Mouse (Mus musculus): Measurements from ENCODE around the gene Pard3. TPM values are rescaled to one million over a fixed set of nuclear protein-coding genes. Genes with fewer than 3 reads are reported as not detected.
A peak's percentile ranks its signal among the peaks of the same experiment; 100 is the strongest.

Gene Pard3
- polyA plus RNA-seq, 1 experiment from 2014 or later = 30.9 TPM

DNA sequence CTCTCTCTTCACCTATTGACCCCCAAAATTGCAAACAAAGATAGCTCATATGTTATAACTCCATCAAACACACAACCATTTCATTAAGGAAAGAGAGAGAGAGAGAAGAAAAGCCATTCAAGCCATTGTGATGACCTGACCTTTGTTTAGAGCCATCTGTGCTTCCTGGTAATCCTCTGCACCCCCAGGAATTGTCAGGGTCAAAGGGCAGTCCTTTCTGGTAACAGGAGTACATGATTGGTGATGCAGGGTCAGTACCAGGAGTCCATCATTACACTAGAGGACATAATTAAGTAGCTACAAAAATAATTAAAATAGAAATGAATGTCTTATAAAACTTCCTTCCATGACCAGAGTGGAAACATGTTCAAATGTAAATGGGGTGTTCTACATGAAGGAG is 493.9 kb downstream of the Pard3 start:
- H3K9ac ChIP-seq (ENCODE audit: low read depth, low read length) = no peak overlapping the region
- H3K36me3 ChIP-seq (ENCODE audit: control insufficient read depth, insufficient read depth, low read length) = no peaks in the 10 kb centered on the region
- H3K9me3 ChIP-seq (ENCODE audit: control insufficient read depth, low read length) = no peaks in the 10 kb centered on the region
- H3K27me3 ChIP-seq (ENCODE audit: control insufficient read depth, insufficient read depth, low read length) = no peaks in the 10 kb centered on the region
- H3K4me1 ChIP-seq (replicated peaks; ENCODE audit: control insufficient read depth, insufficient read depth, low read length) = no peaks in the 10 kb centered on the region
- H3K4me2 ChIP-seq (replicated peaks; ENCODE audit: low read depth, low read length) = no peak overlapping the region
- H3K4me3 ChIP-seq (ENCODE audit: low read depth, low read length) = no peak overlapping the region
- DNase-seq (ENCODE audit: low spot score) (peak; percentile 54), ATAC-seq (ENCODE audit: low FRiP score) (no peak)
- H3K27ac ChIP-seq (ENCODE audit: low read depth, low read length) = no peak overlapping the region

DNA sequence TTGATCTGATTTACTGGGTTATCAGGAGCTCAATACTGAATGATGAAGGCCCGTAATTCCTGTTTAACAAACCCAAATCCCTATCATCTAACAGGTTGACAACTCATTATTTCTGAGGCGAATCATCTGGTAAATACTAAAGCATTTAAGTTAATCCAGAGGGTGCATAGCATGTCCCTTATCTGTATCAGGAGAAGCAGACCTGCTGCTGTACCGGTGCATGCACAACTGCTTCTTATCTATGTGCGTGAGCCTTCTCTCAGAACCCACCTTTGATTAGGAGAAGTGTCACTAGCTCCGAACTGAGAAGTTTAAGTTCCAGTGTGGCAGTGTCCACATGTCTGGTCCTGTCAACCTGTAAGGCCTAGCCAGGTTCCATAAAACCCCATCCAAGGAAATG is 499.9 kb downstream of the Pard3 start:
- Histone ChIP-seq H3K4me2 (replicated peaks; ENCODE audit: low read depth, low read length) (no peak overlapping the region), H3K9me3 (ENCODE audit: control insufficient read depth, low read length) (no peaks in the 10 kb centered on the region), H3K4me3 (ENCODE audit: low read depth, low read length) (no peak overlapping the region), H3K27ac (ENCODE audit: low read depth, low read length) (no peak overlapping the region), H3K4me1 (replicated peaks; ENCODE audit: control insufficient read depth, insufficient read depth, low read length) (peaks cover 3% of the 10 kb centered on the region), H3K36me3 (ENCODE audit: control insufficient read depth, insufficient read depth, low read length) (no peaks in the 10 kb centered on the region), H3K9ac (ENCODE audit: low read depth, low read length) (no peak overlapping the region), H3K27me3 (ENCODE audit: control insufficient read depth, insufficient read depth, low read length) (no peaks in the 10 kb centered on the region)
- 94% methylated on average over 5 of the region's 5 CpGs for WGBS
- DNase-seq (ENCODE audit: low spot score) = no peak
- ATAC-seq (ENCODE audit: low FRiP score) = no peak

DNA sequence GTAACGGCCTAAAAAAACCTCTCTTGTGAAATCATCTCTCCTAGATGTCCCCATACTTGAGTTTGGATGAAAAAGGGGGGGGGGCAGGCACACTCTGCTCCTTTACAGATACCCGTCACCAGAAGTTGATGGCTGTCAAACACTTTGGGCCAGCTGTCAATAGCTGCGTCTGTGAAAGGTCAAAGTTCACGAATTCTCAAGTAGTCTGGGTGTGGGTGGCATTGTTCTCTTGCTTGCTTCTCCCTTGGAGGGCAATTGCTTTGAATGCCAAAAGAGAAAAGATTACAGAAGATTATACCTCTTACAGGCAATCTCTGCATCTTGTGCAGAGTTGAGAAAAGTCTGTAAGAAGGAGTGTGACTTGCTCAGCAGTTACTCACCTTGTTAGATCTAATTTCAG is 500.7 kb downstream of the Pard3 start:
- Histone ChIP-seq H3K9ac (ENCODE audit: low read depth, low read length) (no peak overlapping the region), H3K36me3 (ENCODE audit: control insufficient read depth, insufficient read depth, low read length) (no peaks in the 10 kb centered on the region), H3K27me3 (ENCODE audit: control insufficient read depth, insufficient read depth, low read length) (no peaks in the 10 kb centered on the region), H3K9me3 (ENCODE audit: control insufficient read depth, low read length) (no peaks in the 10 kb centered on the region), H3K4me1 (replicated peaks; ENCODE audit: control insufficient read depth, insufficient read depth, low read length) (peaks cover 3% of the 10 kb centered on the region), H3K27ac (ENCODE audit: low read depth, low read length) (no peak overlapping the region), H3K4me3 (ENCODE audit: low read depth, low read length) (no peak overlapping the region), H3K4me2 (replicated peaks; ENCODE audit: low read depth, low read length) (no peak overlapping the region)
- WGBS = 32% methylated on average over 4 of the region's 4 CpGs
- ATAC-seq (ENCODE audit: low FRiP score) (no peak), DNase-seq (ENCODE audit: low spot score) (no peak)

DNA sequence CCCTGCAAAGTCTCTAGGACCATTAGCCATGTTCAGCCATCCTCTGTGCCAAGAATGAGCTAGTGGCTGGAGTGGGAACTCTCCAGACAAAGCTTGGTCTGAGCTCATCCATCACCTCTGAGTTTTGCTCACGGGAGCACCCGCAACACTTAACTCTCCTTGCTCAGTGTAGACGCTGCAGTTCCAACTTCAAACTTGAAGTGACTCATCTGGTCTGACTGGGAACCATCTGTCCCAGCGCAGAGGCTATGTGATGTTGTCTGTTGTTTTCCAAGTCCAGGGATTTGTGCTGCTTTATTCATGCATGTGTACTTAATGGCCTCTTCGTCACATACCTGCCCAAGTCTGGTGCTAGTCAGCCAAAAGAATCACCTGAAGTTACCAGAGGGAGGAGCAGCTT is 505.5 kb downstream of the Pard3 start:
- DNase-seq (ENCODE audit: low spot score) (no peak), ATAC-seq (ENCODE audit: low FRiP score) (no peak)
- H3K4me1 ChIP-seq (replicated peaks; ENCODE audit: control insufficient read depth, insufficient read depth, low read length) = peaks cover 3% of the 10 kb centered on the region
- no peak overlapping the region for H3K4me2 ChIP-seq (replicated peaks; ENCODE audit: low read depth, low read length)
- H3K9ac ChIP-seq (ENCODE audit: low read depth, low read length) = no peak overlapping the region
- H3K27ac ChIP-seq (ENCODE audit: low read depth, low read length) = no peak overlapping the region
- H3K27me3 ChIP-seq (ENCODE audit: control insufficient read depth, insufficient read depth, low read length) = no peaks in the 10 kb centered on the region
- no peaks in the 10 kb centered on the region for H3K36me3 ChIP-seq (ENCODE audit: control insufficient read depth, insufficient read depth, low read length)
- WGBS = 81% methylated on average over 5 of the region's 5 CpGs
- no peak overlapping the region for H3K4me3 ChIP-seq (ENCODE audit: low read depth, low read length)
- no peaks in the 10 kb centered on the region for H3K9me3 ChIP-seq (ENCODE audit: control insufficient read depth, low read length)

DNA sequence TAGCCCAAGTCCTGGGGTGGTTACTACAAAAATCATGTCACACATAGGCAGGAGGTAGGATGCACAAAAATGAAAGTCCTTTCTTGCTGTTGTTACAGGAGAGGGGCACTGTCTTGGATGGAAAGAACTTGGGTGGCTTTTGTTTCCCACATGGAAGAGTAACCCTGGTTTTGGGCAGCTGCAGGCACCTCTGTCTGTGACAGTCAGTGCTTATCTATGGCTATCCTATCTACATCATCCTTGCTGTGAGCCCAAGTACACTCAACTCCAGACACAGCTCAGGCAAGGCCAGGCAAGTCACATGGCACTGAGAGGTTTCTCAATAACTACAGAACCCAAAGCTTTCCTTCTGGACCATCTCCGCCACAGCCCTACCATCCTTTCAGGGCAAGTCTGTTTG is 506.8 kb downstream of the Pard3 start:
- 100% methylated on average over 1 of the region's 1 CpGs for WGBS
- no peaks in the 10 kb centered on the region for H3K36me3 ChIP-seq (ENCODE audit: control insufficient read depth, insufficient read depth, low read length)
- no peaks in the 10 kb centered on the region for H3K9me3 ChIP-seq (ENCODE audit: control insufficient read depth, low read length)

DNA sequence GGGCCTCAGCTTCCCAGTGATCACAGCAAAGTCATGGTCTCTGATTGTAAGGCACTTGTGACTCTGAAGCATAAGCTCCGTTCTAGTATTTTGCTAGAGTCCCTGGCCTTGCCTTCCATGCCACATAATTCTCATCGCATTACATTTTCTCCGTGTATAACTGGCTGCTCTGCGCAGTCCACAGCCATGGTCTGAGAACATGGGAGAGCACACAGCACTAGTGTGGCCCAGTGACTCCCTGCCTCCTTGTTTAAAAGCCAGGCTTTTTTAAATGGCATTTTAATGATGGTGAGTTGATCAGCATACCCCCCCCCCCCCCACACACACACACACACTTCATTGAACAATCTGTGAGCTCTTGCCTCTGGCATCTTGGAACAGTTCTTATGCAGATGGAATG is 508.8 kb downstream of the Pard3 start:
- Histone ChIP-seq H3K4me2 (replicated peaks; ENCODE audit: low read depth, low read length) (no peak overlapping the region), H3K27me3 (ENCODE audit: control insufficient read depth, insufficient read depth, low read length) (no peaks in the 10 kb centered on the region), H3K9ac (ENCODE audit: low read depth, low read length) (no peak overlapping the region), H3K4me3 (ENCODE audit: low read depth, low read length) (no peak overlapping the region), H3K4me1 (replicated peaks; ENCODE audit: control insufficient read depth, insufficient read depth, low read length) (no peaks in the 10 kb centered on the region), H3K27ac (ENCODE audit: low read depth, low read length) (no peak overlapping the region), H3K9me3 (ENCODE audit: control insufficient read depth, low read length) (no peaks in the 10 kb centered on the region), H3K36me3 (ENCODE audit: control insufficient read depth, insufficient read depth, low read length) (no peaks in the 10 kb centered on the region)
- no peak for ATAC-seq (ENCODE audit: low FRiP score)
- WGBS = 94% methylated on average over 4 of the region's 4 CpGs
- no peak for DNase-seq (ENCODE audit: low spot score)

More for the DNA sequence above, 506.8 kb downstream of the Pard3 start:
- Histone ChIP-seq H3K27me3 (ENCODE audit: control insufficient read depth, insufficient read depth, low read length) (no peaks in the 10 kb centered on the region), H3K4me3 (ENCODE audit: low read depth, low read length) (no peak overlapping the region), H3K9ac (ENCODE audit: low read depth, low read length) (no peak overlapping the region), H3K27ac (ENCODE audit: low read depth, low read length) (no peak overlapping the region), H3K4me2 (replicated peaks; ENCODE audit: low read depth, low read length) (no peak overlapping the region), H3K4me1 (replicated peaks; ENCODE audit: control insufficient read depth, insufficient read depth, low read length) (no peaks in the 10 kb centered on the region)
- ATAC-seq (ENCODE audit: low FRiP score) (no peak), DNase-seq (ENCODE audit: low spot score) (no peak)

DNA sequence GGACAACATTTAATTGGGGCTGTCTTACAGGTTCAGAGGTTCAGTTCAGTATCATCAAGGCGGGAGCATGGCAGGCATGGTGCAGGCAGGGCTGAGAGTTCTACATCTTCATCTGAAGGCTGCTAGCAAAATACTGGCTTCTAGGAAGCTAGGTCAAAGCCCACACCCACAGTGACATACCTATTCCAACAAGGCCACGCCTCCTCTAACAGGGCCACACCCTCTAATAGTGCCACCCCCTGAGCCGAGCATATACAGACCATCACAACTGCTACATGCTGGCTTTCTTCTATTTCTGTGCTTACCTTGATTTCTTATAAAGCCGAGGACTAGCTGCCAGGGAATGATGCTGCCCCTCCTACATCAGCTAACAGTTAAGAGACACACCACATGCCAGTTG is 513.0 kb downstream of the Pard3 start:
- H3K4me2 ChIP-seq (replicated peaks; ENCODE audit: low read depth, low read length) = no peak overlapping the region
- ATAC-seq (ENCODE audit: low FRiP score) = no peak
- H3K9me3 ChIP-seq (ENCODE audit: control insufficient read depth, low read length) = no peaks in the 10 kb centered on the region
- H3K27ac ChIP-seq (ENCODE audit: low read depth, low read length) = no peak overlapping the region
- no peak overlapping the region for H3K9ac ChIP-seq (ENCODE audit: low read depth, low read length)
- H3K36me3 ChIP-seq (ENCODE audit: control insufficient read depth, insufficient read depth, low read length) = no peaks in the 10 kb centered on the region
- H3K4me1 ChIP-seq (replicated peaks; ENCODE audit: control insufficient read depth, insufficient read depth, low read length) = no peaks in the 10 kb centered on the region
- H3K4me3 ChIP-seq (ENCODE audit: low read depth, low read length) = no peak overlapping the region
- no peak for DNase-seq (ENCODE audit: low spot score)
- 93% methylated on average over 4 of the region's 4 CpGs for WGBS
- H3K27me3 ChIP-seq (ENCODE audit: control insufficient read depth, insufficient read depth, low read length) = no peaks in the 10 kb centered on the region

DNA sequence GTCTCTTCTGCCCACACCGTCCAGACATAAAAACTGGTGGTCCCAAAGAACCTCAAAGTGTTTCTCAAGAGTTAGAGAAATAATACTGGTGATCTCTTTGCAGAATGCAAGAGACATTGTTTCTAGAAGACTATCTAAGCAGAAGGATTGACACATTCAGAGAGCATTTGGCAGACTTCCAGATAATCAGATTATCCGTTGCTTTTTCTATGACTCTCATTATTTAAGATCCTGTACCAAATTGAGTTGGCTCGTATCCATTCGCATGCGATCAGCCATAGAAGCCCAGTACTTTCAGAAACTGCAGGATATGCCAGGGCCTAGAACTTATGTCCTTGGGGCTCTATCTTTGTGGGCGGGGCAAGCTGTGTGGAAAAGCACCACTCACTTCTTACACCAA is 514.0 kb downstream of the Pard3 start:
- H3K27ac ChIP-seq (ENCODE audit: low read depth, low read length) = no peak overlapping the region
- 89% methylated on average over 6 of the region's 6 CpGs for WGBS
- no peaks in the 10 kb centered on the region for H3K4me1 ChIP-seq (replicated peaks; ENCODE audit: control insufficient read depth, insufficient read depth, low read length)
- DNase-seq (ENCODE audit: low spot score) (no peak), ATAC-seq (ENCODE audit: low FRiP score) (no peak)
- no peak overlapping the region for H3K4me2 ChIP-seq (replicated peaks; ENCODE audit: low read depth, low read length)
- no peak overlapping the region for H3K4me3 ChIP-seq (ENCODE audit: low read depth, low read length)
- no peaks in the 10 kb centered on the region for H3K9me3 ChIP-seq (ENCODE audit: control insufficient read depth, low read length)
- H3K36me3 ChIP-seq (ENCODE audit: control insufficient read depth, insufficient read depth, low read length) = no peaks in the 10 kb centered on the region
- no peak overlapping the region for H3K9ac ChIP-seq (ENCODE audit: low read depth, low read length)
- no peaks in the 10 kb centered on the region for H3K27me3 ChIP-seq (ENCODE audit: control insufficient read depth, insufficient read depth, low read length)

DNA sequence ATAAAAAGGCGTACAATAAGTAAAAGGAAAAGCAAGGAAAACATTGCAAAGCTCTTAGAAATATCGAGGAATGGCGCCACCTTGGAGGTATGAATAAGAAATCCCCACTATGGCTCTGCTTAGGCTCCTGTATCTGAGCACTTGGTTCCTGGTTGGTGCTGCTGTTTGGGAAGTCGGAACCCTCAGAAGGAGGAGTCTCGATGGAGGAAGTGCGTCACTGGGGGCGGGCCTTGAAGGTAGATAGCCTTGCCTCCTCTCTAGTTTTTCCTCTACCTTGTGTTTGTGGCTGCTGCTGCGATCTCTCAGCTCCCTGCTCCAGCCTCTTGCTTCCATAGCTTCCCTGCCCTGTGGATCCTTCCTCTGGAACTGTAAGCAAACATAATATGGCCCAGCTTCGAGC is 515.7 kb downstream of the Pard3 start:
- no peak for ATAC-seq (ENCODE audit: low FRiP score)

More for the DNA sequence above, 515.7 kb downstream of the Pard3 start:
- Histone ChIP-seq H3K36me3 (ENCODE audit: control insufficient read depth, insufficient read depth, low read length) (no peaks in the 10 kb centered on the region), H3K27me3 (ENCODE audit: control insufficient read depth, insufficient read depth, low read length) (no peaks in the 10 kb centered on the region), H3K27ac (ENCODE audit: low read depth, low read length) (no peak overlapping the region), H3K4me3 (ENCODE audit: low read depth, low read length) (no peak overlapping the region), H3K9ac (ENCODE audit: low read depth, low read length) (no peak overlapping the region), H3K4me1 (replicated peaks; ENCODE audit: control insufficient read depth, insufficient read depth, low read length) (no peaks in the 10 kb centered on the region), H3K9me3 (ENCODE audit: control insufficient read depth, low read length) (no peaks in the 10 kb centered on the region), H3K4me2 (replicated peaks; ENCODE audit: low read depth, low read length) (no peak overlapping the region)
- no peak for DNase-seq (ENCODE audit: low spot score)
- 93% methylated on average over 9 of the region's 9 CpGs for WGBS
